Mouse (Mus musculus) left cerebral cortex, adult 9 months (tissue): Measurements from ENCODE around the gene Sv2c.

Experiments
- DNase-seq, 2 experiments: peaks; one replicate each; pipeline ENCODE4 v3.0.0; 2022; ENCODE audit warnings: low spot score in 2 of 2

Gene Sv2c

DNA sequence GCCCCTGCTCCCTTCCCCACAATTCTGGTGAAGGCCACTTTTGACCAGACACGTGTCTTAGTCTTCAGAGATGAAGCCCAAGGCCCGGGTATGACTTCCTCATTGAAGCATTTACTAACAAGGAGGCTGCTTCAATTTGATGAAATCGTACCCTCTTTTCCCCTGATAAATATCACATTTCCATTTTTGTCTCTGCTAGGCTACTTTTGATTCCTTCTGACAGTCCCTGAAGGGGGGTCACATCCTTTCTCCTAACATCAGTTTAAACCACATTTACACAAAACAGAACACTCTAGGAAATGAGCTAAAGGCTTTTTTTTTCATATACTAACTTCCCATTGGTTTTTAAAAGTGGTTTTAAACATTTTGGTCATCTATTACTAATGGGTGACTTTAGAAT, 79.6 kb downstream of the Sv2c start:
- no peak for DNase-seq

DNA sequence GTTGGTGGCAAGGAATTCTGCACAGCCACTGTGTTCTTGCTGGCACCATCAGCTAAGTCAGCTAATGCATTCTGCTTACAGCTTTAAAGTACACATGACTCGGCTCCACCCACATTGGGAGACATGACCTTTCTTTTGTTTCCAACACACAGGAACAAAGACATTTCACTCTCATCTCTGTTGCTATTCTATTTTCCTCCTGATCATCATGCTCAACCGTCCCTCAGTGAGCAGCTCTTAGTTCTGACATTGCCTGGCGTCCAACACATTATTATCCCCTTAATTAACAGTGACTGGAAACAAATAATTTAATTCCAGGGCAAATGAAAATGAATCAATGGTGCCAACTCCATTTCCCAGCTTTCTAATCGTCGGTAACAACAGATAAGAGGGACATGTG, 87.0 kb downstream of the Sv2c start:
- DNase-seq: no peak

DNA sequence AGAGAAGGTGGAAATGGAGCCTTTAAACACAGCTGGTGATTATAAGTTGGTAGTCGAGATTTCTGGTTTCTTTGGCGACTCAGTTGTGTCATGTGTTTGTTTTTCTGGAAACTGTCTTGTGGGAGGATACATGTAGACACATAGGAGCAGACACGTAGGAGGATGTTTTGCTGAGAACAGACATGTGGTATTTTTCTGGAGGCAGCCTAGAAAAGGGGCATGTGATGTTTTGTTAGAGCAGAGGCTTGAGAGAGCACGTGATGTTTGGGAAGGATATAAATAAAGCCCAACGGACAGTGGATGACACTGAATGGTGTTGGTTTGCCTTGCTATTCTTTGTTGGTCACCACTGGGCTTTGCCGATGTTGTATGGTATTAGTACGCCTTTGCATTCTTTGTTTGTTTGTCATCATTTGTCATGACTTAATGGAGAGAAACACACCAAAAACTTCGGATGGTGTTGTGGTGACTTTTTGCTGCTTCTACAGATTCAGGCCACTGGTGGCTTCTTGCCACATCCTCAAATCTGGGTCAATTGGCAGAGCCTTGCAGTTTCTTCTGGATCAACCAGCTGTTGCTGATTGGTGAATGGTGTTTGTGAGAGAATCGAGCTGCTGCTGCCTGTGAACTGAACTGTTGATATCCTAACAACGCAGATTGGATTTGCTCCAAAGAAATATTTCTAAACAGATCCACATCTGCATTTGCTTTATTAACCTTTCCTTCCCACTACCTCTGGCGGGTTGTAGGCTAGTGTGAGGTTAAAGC, 91.9 kb downstream of the Sv2c start:
- no peak for DNase-seq

DNA sequence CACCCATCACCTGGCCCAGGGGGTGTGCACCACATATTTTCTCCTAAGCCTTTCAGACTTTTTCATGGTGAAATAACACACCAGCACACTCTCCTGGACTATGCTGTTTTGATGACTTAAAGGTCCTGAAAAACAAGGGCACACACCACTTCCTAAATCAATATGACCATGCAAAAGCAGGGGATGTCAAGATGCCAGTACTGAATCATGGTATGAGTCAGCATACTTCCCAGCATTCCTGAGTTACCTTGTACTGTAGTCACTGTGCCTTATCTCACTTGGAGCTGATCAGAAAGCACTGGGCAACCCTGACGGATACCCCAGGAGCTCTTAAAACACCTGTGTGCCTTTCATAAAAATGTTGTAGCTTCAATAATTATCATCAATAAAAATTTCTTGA, 92.8 kb downstream of the Sv2c start:
- no peak for DNase-seq

DNA sequence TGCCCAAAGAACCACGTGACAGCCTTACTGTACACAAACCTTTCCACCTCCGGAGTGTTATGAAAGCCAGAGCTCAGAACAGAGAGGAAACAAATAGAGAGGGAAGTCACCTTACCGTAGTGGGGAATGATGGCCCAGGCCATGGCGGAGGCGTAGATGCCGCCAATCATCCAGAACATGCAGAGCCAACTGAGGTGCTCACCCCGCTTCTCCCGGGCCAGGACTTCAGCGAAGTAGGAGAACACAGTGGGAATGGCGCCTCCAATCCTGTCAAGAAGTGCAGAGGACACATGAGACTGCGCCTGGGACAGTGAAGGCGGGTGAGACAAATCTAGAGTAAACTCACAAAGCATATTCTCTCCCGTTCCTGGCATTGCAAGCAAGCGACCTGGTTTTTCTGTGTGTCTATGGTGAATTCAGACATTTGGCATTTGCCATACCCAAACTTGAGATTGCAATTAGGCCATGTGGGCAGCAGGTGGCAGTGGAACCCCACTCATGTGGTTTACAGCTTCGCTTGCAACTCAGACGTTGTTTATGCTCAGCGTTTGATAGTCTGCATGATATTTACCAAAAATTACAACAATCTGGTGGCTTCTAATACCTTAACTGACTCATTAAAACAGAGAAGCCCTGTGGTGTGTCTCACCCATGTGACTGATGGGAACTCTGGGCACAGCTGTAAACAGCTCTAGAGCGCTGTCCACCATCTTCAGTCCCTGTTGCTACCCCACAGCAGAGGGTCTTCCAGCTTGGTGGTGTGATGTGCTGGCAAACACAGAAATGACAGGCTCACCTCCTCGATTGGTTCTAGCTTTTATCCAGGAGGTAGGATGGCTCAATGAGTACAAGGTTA, 101.8 kb downstream of the Sv2c start:
- DNase-seq: peak in 1 of 2 experiments; percentile 74

DNA sequence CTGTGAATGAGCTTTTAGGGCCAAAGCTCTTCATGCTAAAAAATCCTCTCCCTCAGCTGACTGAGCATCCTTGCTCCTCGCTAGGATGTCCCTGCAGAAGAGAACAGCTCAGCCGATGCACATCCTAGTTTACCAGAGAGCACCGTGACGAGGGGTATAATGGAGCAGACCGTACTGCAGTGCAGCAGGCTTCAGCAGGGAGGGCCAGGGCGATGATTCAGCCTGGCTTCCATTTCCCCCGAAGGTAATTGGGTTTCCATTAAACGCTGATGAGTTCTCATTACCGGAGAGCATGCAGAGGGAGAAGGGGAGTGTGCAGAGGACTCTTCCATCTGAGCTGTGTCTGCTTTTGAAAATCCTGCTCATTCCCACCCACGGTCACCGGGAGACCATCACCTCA, 108.5 kb downstream of the Sv2c start:
- no peak for DNase-seq

DNA sequence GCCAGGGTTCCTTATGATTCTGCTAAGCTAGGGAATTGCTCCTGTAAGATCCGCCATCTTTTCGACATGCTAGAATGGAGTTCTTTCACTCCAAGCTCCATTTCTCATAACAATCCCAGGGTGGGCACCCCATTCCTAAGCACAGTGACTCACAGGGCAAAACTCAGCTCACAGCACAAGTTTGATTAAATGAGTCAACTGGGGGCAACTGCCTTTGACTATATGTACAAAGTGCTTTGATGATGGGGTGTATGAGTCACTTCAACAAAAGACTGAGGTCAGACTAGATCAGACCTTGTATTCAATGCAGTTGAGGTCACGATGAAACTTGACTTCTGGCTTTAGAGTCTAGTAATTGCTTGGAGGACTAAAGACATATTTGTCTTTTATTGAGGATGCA, 116.9 kb downstream of the Sv2c start:
- DNase-seq: no peak

DNA sequence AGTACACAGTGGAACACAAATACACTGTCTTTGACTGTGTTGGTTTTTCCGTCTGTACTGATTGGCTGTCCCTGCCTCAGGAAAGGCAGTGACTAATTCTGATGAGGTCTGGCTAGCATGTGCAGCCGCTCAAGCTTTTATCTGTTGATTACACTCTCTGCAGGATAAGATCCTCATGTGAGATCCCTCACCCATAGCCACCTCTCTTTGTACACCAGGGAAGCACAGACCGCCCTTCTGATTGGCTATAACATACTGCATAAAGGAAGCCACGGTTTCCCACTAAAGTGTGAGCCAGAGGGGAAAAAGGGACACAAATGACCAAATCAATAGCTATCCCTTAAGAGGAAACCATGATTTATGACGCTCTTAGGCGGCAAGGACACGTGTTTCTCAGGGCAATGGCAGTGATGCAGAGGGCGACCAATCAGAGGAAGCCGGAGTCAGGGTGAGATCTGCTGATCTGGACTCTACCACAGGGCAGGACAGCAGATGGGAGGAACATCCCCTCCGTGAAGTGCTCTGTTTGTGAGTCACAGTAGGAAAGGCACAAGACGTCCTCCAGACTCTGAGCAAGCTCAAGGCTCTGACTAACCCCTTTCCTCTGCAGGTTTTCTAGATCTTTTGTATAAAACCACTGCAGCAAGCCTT, 121.4 kb downstream of the Sv2c start:
- peak; percentile 49 to 76 for DNase-seq

DNA sequence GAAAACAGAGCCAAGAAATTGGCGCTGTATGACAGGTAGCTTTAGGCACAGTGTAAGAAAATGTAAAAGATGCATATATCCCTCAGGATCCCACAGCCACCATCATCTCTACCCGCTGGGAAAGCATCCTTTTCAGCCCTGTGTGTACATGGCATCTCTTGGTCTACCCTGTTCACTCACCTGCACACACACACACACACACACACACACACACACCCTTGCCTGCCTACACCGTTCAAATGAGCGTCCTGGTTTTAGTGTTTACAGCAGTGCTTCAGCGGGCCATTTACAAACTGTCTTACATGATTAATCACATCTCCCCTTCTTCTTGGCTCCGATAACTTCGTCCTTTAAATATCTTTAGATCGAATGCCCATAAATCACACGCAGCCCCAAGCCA, 123.4 kb downstream of the Sv2c start:
- DNase-seq: no peak

DNA sequence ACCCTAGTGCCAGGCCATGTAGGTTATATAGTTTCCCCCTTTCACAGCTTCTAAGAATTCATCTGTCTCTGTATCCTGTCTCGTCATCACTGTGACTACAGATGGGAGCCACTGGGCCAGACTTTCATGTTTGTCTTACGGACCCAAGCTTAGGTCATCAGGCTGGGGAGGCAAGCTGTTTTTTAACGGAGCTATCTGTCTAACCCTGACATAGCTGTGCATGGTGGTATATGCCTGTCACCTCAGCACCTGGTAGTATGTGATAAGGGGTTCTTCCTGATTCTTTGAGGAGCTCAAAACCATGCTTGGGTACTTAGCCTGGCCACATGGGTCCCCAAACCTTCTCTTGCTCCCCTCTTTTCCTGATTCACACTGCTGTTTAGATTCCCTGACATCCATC, 124.2 kb downstream of the Sv2c start:
- DNase-seq: no peak

DNA sequence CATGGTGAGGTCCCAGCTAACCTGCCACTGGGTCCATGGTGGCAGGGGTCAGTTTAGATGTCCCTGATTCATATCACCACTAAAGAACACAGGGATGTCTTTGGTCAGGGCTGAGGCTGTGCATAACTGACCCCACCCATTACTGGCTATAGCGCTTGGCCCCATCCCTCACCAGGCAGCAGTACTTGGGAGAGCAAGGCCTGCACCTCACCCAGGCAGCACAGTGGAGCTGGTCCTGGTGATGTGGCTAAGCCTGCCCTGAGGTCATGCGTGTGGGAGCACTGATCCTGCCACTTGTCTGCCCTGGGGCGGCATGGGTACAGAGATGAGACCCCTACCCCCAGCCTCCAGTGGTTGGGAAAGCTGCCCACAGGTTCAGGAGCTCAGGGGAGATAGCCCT, 128.8 kb downstream of the Sv2c start:
- DNase-seq: no peak

DNA sequence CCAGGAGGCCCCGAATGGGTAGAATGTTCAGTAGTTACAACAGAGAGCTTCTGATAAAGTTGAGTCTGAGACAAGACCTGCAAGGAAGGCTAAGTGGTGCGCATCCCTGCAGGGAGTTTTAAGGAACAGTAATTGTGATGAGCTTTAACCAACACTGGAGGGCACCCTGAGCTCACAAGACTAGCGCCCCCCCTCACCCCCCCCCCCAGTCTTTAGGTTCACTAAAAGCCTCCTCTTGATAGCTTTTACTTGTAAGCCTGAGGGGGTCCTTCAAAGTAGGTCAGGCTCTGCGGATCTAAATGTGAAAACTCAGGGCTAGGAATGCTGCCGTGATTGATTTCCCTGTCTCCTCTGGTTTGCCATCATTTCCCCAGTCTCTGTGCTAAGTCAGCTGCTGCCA, 129.9 kb downstream of the Sv2c start:
- DNase-seq: no peak

DNA sequence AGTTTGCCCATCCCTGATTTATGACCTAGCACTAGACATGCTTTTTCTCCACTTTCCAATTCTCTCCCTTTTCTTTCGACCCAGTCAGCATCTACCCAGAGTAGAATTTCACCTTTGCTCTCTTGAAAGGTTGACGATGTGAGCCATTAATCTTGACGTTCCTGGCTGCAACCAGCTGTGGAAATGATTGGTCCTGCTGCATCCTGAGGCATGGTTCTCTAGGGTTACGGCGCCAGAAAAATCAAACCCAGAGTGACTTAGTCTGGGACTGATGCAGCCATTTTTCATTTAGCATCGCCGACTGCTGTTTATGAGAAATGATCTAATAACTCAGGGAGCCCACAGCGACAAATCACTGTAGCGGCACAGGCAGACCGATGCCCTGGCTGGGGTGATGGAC, 133.0 kb downstream of the Sv2c start:
- no peak for DNase-seq

DNA sequence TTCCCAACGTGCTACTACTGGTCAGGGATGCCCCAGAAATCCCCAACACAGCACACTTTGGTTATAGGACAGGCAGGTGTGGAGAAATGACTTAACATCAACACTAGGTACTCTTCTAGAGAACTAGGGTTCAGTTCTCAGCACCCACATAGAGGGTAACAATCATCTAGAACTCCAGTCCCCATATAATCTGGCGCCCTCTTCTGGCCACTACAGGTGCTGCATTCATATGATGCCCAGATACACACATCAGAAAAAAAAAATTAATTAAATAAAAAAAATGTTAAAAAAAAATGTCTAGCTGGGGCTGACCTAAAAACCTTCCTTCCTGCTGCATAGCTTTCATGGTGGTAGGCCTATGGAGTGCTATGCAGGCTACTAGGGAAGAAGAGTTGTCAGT, 135.1 kb downstream of the Sv2c start:
- DNase-seq: no peak

DNA sequence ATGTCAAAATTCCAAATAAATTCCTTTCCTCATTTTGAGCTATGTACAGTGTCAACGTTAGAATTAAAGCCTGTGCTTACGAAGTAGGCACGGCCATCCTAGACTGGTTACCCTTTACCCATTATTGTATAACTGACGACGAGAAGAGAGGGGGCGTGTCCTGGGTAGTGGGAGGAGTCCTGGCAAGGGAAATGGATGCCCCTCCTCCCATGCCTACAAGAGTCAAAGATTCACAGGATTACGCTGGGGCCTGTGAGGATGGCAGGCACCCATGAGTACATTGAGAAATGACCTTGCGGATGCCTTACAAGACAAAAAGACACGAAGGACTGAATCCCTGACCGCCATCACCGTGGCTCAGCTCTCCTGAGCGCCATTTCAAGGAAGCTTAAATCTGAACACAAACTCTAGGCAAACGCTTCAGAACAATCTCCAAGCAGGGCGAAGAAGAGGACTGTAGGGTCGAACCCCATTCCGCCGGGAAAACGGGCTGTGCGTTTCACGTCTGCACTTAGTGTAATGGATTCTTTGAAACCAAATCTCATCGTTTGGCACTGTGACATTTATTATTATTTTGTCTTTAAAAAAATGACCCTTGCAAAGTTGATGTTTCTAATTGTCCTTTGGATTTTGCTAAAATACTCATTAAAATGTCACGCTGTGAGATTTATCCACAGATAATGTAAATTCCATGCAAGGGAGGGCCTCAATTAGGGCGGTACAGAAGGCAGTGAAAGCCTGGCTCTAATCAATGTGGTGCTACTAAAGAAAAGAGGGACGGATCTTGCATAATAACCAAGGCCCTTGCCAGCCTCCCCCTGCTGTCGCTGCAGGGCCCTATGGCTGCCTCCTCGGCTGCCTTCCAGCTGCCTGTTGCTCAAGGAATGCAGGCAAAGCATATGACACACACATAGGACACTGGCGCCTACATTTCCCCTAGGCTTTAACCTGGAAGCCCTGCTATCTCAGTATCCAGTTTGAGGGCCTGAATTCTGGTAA, 137.4 kb downstream of the Sv2c start:
- no peak for DNase-seq

DNA sequence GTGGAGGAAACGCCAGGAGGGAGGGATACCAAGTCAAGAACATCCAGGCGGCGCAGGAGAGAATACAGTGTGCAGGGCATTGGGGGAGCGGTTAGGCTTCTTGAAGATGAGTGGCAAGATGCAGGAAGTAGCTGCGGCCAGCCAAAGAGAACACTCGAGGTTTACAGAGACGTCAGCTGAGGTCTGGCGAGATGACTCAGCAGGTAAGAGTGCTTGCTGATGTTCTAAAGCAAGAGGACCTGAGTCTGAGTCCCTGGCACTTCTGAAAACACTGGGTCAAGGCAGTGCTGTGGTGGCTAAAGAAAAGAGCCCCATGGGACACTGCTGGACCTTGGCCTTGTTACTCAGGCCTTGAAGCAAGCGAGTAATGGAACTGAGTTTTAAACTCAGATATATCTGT, 144.2 kb downstream of the Sv2c start:
- no peak for DNase-seq

DNA sequence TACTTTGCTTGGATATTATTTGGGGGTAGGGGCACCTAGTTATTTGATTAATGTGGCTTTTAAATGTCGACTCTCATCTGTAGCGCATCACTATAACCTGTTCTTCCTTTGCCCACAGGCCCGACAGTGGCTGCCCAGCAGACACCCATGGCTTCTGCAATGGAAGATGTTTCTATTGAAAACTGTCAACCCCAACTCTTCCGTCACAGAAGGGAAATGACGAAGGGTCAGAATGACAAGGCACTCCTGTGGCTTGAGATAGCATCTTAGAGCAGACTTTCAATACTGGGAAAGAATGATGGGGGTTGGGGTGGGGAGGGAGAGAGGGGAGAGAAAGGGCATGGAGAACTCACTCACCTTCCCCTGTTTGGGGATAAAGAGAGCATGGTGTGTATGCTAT, 145.2 kb downstream of the Sv2c start:
- DNase-seq: no peak

DNA sequence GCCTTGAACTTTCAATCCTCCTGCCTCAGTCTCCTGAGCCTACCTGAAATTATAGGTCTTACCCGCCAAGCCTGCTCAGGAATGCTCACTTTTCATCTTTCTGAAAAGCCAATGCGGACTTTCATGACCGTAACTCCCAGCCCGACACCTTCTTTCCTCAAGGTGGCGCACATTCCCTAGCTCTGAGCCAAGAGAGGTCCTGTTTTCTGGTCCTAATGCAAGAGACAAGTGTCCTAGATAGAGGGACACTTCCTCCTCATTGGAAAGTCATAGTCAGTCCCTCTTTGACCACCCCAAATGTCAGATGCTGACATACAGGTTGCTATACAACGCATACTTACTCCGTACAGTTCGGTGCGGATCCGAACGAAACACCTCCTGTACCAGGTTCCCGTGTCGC, 146.0 kb downstream of the Sv2c start:
- no peak for DNase-seq

DNA sequence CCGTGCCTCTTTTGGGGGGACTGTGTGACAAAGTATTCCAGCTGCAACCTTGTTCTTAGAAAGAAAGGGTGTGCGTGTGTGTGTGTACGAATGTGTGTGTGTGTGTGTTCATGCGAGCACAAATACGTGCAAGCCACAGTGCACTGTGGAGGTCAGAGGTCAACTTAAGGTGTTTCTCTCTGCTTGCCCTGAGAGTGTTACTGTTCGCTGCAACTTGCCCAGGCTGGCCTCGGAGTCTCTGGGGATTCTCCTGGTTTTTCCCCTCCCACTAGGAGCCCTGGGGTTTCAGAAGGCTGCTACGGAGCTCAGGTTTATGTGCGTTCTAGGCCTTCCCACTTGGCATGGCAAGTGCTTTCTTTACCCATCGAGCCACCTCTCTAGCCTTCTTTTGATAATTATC, 157.2 kb downstream of the Sv2c start:
- DNase-seq: no peak

DNA sequence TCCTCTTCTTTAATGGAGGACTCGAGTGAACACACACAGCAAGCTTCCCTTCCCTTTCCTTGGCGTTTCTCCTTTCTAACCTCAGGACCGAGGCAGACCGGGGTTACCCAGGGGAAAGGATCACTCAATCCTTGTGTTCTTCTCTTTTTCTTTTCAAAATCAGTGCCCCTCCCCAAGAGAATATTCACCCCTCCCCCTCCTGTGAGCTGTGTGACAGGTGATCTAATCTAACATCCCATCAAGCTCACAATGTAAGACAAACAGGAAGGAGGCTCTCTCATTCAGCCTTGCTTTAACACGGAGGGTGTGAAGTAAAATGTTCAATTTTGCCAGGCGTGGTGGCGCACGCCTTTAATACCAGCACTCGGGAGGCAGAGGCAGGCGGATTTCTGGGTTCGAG, 158.3 kb downstream of the Sv2c start:
- DNase-seq: no peak

DNA sequence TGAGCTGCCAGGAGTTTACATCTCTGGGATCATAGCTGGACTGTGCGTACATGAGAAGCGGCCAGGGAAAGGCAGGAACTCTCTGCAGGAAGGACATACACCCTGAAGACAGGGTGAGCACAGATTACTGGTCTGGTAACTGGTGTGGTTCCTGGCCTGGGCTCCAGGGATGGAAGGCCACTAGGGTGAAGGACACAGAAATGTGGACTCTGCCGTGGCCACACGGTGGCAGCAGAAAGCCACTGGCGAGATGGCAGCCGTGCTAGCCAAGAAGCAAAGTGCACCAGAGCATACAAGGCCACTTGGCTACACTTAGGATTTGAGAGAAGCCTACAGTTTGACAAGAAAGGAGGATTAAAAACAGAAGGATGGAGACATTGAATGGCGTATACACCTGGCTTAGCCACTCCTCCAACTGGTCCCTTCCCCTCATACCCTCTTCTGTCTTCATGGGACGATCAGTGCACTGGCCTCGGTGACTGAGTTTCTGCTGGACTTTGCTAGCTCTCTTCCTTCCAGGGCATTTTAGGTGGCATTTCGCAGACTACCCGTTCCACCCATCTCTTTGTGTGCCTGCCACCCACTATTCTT, 158.9 kb downstream of the Sv2c start:
- DNase-seq: peak in 1 of 2 experiments; percentile 62
